Mouse (Mus musculus): ENCODE data around the gene Ttc8. TPM values are rescaled to one million over a fixed set of nuclear protein-coding genes. Genes with fewer than 3 reads are reported as not detected.

The Ttc8 gene
- polyA plus RNA-seq, 1 experiment from 2014 or later = 35.7 TPM

GRCm38 (mm10) chr12:98956951-98957350, 36.6 kb downstream of the Ttc8 start:
- Histone ChIP-seq H3K9ac (ENCODE audit: low read length) (no peak overlapping the region), H3K36me3 (ENCODE audit: control insufficient read depth, insufficient read depth, low read length) (no peaks in the 10 kb centered on the region), H3K4me2 (ENCODE audit: low read depth, severe bottlenecking) (no peak overlapping the region), H3K9me3 (ENCODE audit: control insufficient read depth, low read length) (no peaks in the 10 kb centered on the region), H3K4me3 (ENCODE audit: low read depth, low read length) (no peak overlapping the region), H3K27me3 (ENCODE audit: control insufficient read depth, insufficient read depth, low read length) (no peaks in the 10 kb centered on the region), H3K27ac (replicated peaks; ENCODE audit: low read depth, low read length) (no peak overlapping the region), H3K4me1 (ENCODE audit: control insufficient read depth, insufficient read depth, low read length) (no peaks in the 10 kb centered on the region)
- DNase-seq (ENCODE audit: low spot score) (no peak), ATAC-seq (ENCODE audit: insufficient number of reproducible peaks, low FRiP score, low TSS enrichment, low read depth) (no peak)
- WGBS = 89% methylated on average over 2 of the region's 2 CpGs

GRCm38 (mm10) chr12:98957455-98957854, 37.1 kb downstream of the Ttc8 start:
- H3K36me3 ChIP-seq (ENCODE audit: control insufficient read depth, insufficient read depth, low read length) = no peaks in the 10 kb centered on the region

GRCm38 (mm10) chr12:98961008-98961407, 40.6 kb downstream of the Ttc8 start:
- Histone ChIP-seq H3K9ac (ENCODE audit: low read length) (no peak overlapping the region), H3K27me3 (ENCODE audit: control insufficient read depth, insufficient read depth, low read length) (no peaks in the 10 kb centered on the region)

More at GRCm38 (mm10) chr12:98957455-98957854, 37.1 kb downstream of the Ttc8 start:
- no peak overlapping the region for H3K4me2 ChIP-seq (ENCODE audit: low read depth, severe bottlenecking)
- WGBS = 79% methylated on average over 11 of the region's 11 CpGs
- no peak for DNase-seq (ENCODE audit: low spot score)
- no peaks in the 10 kb centered on the region for H3K9me3 ChIP-seq (ENCODE audit: control insufficient read depth, low read length)
- no peak overlapping the region for H3K4me3 ChIP-seq (ENCODE audit: low read depth, low read length)
- H3K27ac ChIP-seq (replicated peaks; ENCODE audit: low read depth, low read length) = no peak overlapping the region
- ATAC-seq (ENCODE audit: insufficient number of reproducible peaks, low FRiP score, low TSS enrichment, low read depth) = no peak
- H3K4me1 ChIP-seq (ENCODE audit: control insufficient read depth, insufficient read depth, low read length) = no peaks in the 10 kb centered on the region
- H3K9ac ChIP-seq (ENCODE audit: low read length) = no peak overlapping the region
- no peaks in the 10 kb centered on the region for H3K27me3 ChIP-seq (ENCODE audit: control insufficient read depth, insufficient read depth, low read length)

GRCm38 (mm10) chr12:98961415-98961814, 41.0 kb downstream of the Ttc8 start:
- no peaks in the 10 kb centered on the region for H3K9me3 ChIP-seq (ENCODE audit: control insufficient read depth, low read length)
- H3K4me1 ChIP-seq (ENCODE audit: control insufficient read depth, insufficient read depth, low read length) = no peaks in the 10 kb centered on the region
- no peaks in the 10 kb centered on the region for H3K36me3 ChIP-seq (ENCODE audit: control insufficient read depth, insufficient read depth, low read length)
- ATAC-seq (ENCODE audit: insufficient number of reproducible peaks, low FRiP score, low TSS enrichment, low read depth) = no peak
- 89% methylated on average over 4 of the region's 4 CpGs for WGBS
- no peak for DNase-seq (ENCODE audit: low spot score)
- no peak overlapping the region for H3K4me2 ChIP-seq (ENCODE audit: low read depth, severe bottlenecking)
- no peak overlapping the region for H3K27ac ChIP-seq (replicated peaks; ENCODE audit: low read depth, low read length)
- H3K9ac ChIP-seq (ENCODE audit: low read length) = no peak overlapping the region
- H3K27me3 ChIP-seq (ENCODE audit: control insufficient read depth, insufficient read depth, low read length) = no peaks in the 10 kb centered on the region
- no peak overlapping the region for H3K4me3 ChIP-seq (ENCODE audit: low read depth, low read length)

More at GRCm38 (mm10) chr12:98961008-98961407, 40.6 kb downstream of the Ttc8 start:
- H3K4me1 ChIP-seq (ENCODE audit: control insufficient read depth, insufficient read depth, low read length) = no peaks in the 10 kb centered on the region
- DNase-seq (ENCODE audit: low spot score) (no peak), ATAC-seq (ENCODE audit: insufficient number of reproducible peaks, low FRiP score, low TSS enrichment, low read depth) (no peak)
- H3K4me2 ChIP-seq (ENCODE audit: low read depth, severe bottlenecking) = no peak overlapping the region
- 70% methylated on average over 7 of the region's 7 CpGs for WGBS
- H3K36me3 ChIP-seq (ENCODE audit: control insufficient read depth, insufficient read depth, low read length) = no peaks in the 10 kb centered on the region
- no peak overlapping the region for H3K27ac ChIP-seq (replicated peaks; ENCODE audit: low read depth, low read length)
- H3K4me3 ChIP-seq (ENCODE audit: low read depth, low read length) = no peak overlapping the region
- no peaks in the 10 kb centered on the region for H3K9me3 ChIP-seq (ENCODE audit: control insufficient read depth, low read length)

- ATAC-seq (ENCODE audit: insufficient number of reproducible peaks, low FRiP score, low TSS enrichment, low read depth) = no peak
- Histone ChIP-seq H3K4me1 (ENCODE audit: control insufficient read depth, insufficient read depth, low read length) (no peaks in the 10 kb centered on the region), H3K4me2 (ENCODE audit: low read depth, severe bottlenecking) (no peak overlapping the region), H3K36me3 (ENCODE audit: control insufficient read depth, insufficient read depth, low read length) (no peaks in the 10 kb centered on the region; the same call in 1 of the 2 replicates), H3K9ac (ENCODE audit: low read length) (no peak overlapping the region), H3K27ac (replicated peaks; ENCODE audit: low read depth, low read length) (no peak overlapping the region), H3K27me3 (ENCODE audit: control insufficient read depth, insufficient read depth, low read length) (no peaks in the 10 kb centered on the region), H3K9me3 (ENCODE audit: control insufficient read depth, low read length) (no peaks in the 10 kb centered on the region), H3K4me3 (ENCODE audit: low read depth, low read length) (no peak overlapping the region)
- no peak for DNase-seq (ENCODE audit: low spot score)
- 86% methylated on average over 4 of the region's 4 CpGs for WGBS
These were observed 45.2 kb downstream of the Ttc8 start for GRCm38 (mm10) chr12:98965441-98966135.

- Histone ChIP-seq H3K9me3 (ENCODE audit: control insufficient read depth, low read length) (no peaks in the 10 kb centered on the region), H3K4me1 (ENCODE audit: control insufficient read depth, insufficient read depth, low read length) (no peaks in the 10 kb centered on the region), H3K4me2 (ENCODE audit: low read depth, severe bottlenecking) (no peak overlapping the region), H3K27ac (replicated peaks; ENCODE audit: low read depth, low read length) (no peak overlapping the region), H3K9ac (ENCODE audit: low read length) (no peak overlapping the region), H3K4me3 (ENCODE audit: low read depth, low read length) (no peak overlapping the region), H3K27me3 (ENCODE audit: control insufficient read depth, insufficient read depth, low read length) (no peaks in the 10 kb centered on the region), H3K36me3 (ENCODE audit: control insufficient read depth, insufficient read depth, low read length) (peaks cover 2% of the 10 kb centered on the region)
- ATAC-seq (ENCODE audit: insufficient number of reproducible peaks, low FRiP score, low TSS enrichment, low read depth) (no peak), DNase-seq (ENCODE audit: low spot score) (no peak)
- WGBS = 99% methylated on average over 3 of the region's 3 CpGs
These were observed 51.9 kb downstream of the Ttc8 start for GRCm38 (mm10) chr12:98972291-98972690.

- Histone ChIP-seq H3K27ac (replicated peaks; ENCODE audit: low read depth, low read length) (no peak overlapping the region), H3K9ac (ENCODE audit: low read length) (no peak overlapping the region), H3K27me3 (ENCODE audit: control insufficient read depth, insufficient read depth, low read length) (no peaks in the 10 kb centered on the region), H3K9me3 (ENCODE audit: control insufficient read depth, low read length) (no peaks in the 10 kb centered on the region), H3K4me2 (ENCODE audit: low read depth, severe bottlenecking) (no peak overlapping the region), H3K4me1 (ENCODE audit: control insufficient read depth, insufficient read depth, low read length) (no peaks in the 10 kb centered on the region), H3K36me3 (ENCODE audit: control insufficient read depth, insufficient read depth, low read length) (peaks cover 7% of the 10 kb centered on the region), H3K4me3 (ENCODE audit: low read depth, low read length) (no peak overlapping the region)
- WGBS = 81% methylated on average over 10 of the region's 10 CpGs
- DNase-seq (ENCODE audit: low spot score) (no peak), ATAC-seq (ENCODE audit: insufficient number of reproducible peaks, low FRiP score, low TSS enrichment, low read depth) (no peak)
These were observed 53.1 kb downstream of the Ttc8 start for GRCm38 (mm10) chr12:98973461-98973860.

GRCm38 (mm10) chr12:98974157-98974804, 53.9 kb downstream of the Ttc8 start:
- H3K36me3 ChIP-seq (ENCODE audit: control insufficient read depth, insufficient read depth, low read length) = peaks cover 7% of the 10 kb centered on the region
- 87% methylated on average over 12 of the region's 12 CpGs for WGBS
- no peak overlapping the region for H3K4me2 ChIP-seq (ENCODE audit: low read depth, severe bottlenecking)
- no peak overlapping the region for H3K27ac ChIP-seq (replicated peaks; ENCODE audit: low read depth, low read length)
- no peak for DNase-seq (ENCODE audit: low spot score)
- ATAC-seq (ENCODE audit: insufficient number of reproducible peaks, low FRiP score, low TSS enrichment, low read depth) = no peak
- no peak overlapping the region for H3K4me3 ChIP-seq (ENCODE audit: low read depth, low read length)
- no peaks in the 10 kb centered on the region for H3K4me1 ChIP-seq (ENCODE audit: control insufficient read depth, insufficient read depth, low read length)
- H3K9me3 ChIP-seq (ENCODE audit: control insufficient read depth, low read length) = no peaks in the 10 kb centered on the region
- no peaks in the 10 kb centered on the region for H3K27me3 ChIP-seq (ENCODE audit: control insufficient read depth, insufficient read depth, low read length)
- no peak overlapping the region for H3K9ac ChIP-seq (ENCODE audit: low read length)
